Mouse (Mus musculus): ENCODE results near the gene Top2a.

Gene Top2a

GRCm38 (mm10) chr11:98983551-98983950 is 40.4 kb downstream of the Top2a start:
- no peak for DNase-seq (ENCODE audit: low spot score in 2 of 2)

GRCm38 (mm10) chr11:98982773-98983133 is 41.2 kb downstream of the Top2a start, which contains the start of gene Gjd3:
Gjd3 (minus strand) TSS chr11:98983016.
- DNase-seq (ENCODE audit: low spot score in 2 of 2) = no peak

GRCm38 (mm10) chr11:98981997-98982772 is 41.8 kb downstream of the Top2a start:
- DNase-seq (ENCODE audit: low spot score in 2 of 2) = peak in 1 of 2 experiments; percentile 46

- DNase-seq (ENCODE audit: low spot score in 2 of 2) = no peak
These were observed 42.5 kb downstream of the Top2a start for GRCm38 (mm10) chr11:98981289-98981996.

GRCm38 (mm10) chr11:98979356-98979755 is 44.6 kb downstream of the Top2a start:
- DNase-seq (ENCODE audit: low spot score in 2 of 2) = no peak

- no peak for DNase-seq (ENCODE audit: low spot score in 2 of 2)
These were observed 45.4 kb downstream of the Top2a start for GRCm38 (mm10) chr11:98978526-98979148.

GRCm38 (mm10) chr11:98974871-98975719 is 48.9 kb downstream of the Top2a start:
- DNase-seq (ENCODE audit: low spot score in 2 of 2) = peak in 1 of 2 experiments; percentile 76

GRCm38 (mm10) chr11:98974213-98974612 is 49.8 kb downstream of the Top2a start:
- DNase-seq (ENCODE audit: low spot score in 2 of 2) = no peak

- DNase-seq (ENCODE audit: low spot score in 2 of 2) = peak in 1 of 2 experiments; percentile 13
These were observed 50.4 kb downstream of the Top2a start for GRCm38 (mm10) chr11:98973584-98973983.

- no peak for DNase-seq (ENCODE audit: low spot score in 2 of 2)
These were observed 51.1 kb downstream of the Top2a start for GRCm38 (mm10) chr11:98972801-98973360.

- peak; percentile 78 to 92 for DNase-seq (ENCODE audit: low spot score in 2 of 2)
These were observed 51.8 kb downstream of the Top2a start for GRCm38 (mm10) chr11:98972215-98972614.

- no peak for DNase-seq (ENCODE audit: low spot score in 2 of 2)
These were observed 52.5 kb downstream of the Top2a start for GRCm38 (mm10) chr11:98971316-98972031.

- DNase-seq (ENCODE audit: low spot score in 2 of 2) = no peak
These were observed 53.6 kb downstream of the Top2a start for GRCm38 (mm10) chr11:98970191-98970925.

GRCm38 (mm10) chr11:98969496-98969927 is 54.5 kb downstream of the Top2a start:
- no peak for DNase-seq (ENCODE audit: low spot score in 2 of 2)

GRCm38 (mm10) chr11:98968716-98969495 is 55.1 kb downstream of the Top2a start:
- no peak for DNase-seq (ENCODE audit: low spot score in 2 of 2)

- DNase-seq (ENCODE audit: low spot score in 2 of 2) = no peak
These were observed 55.9 kb downstream of the Top2a start for GRCm38 (mm10) chr11:98968079-98968478.

GRCm38 (mm10) chr11:98966499-98967141 is 57.4 kb downstream of the Top2a start:
- no peak for DNase-seq (ENCODE audit: low spot score in 2 of 2)

- DNase-seq (ENCODE audit: low spot score in 2 of 2) = no peak
These were observed 58.4 kb downstream of the Top2a start for GRCm38 (mm10) chr11:98965416-98966077.

Data from thymus, postnatal 10 days (tissue).